Mouse (Mus musculus) kidney, embryonic 15.5 days (tissue): Measurements from ENCODE around the gene Ribc1. TPM values are rescaled to one million over a fixed set of nuclear protein-coding genes. Genes with fewer than 3 reads are reported as not detected.

ENCODE experiments used
- ATAC-seq: fragments of 200-750 bp; cut with Nextera tagmentation; replicated peaks from 2 replicates; pipeline ENCODE4 v1.8.0; 2017; ENCODE audit warnings: moderate TSS enrichment; ENCODE audit not compliant: low FRiP score
- H3K27ac ChIP-seq: fragments of 300-500 bp; sonication (generic); 2 replicates; pipeline ENCODE4 v1.5.1; 2015; ENCODE audit warnings: mild to moderate bottlenecking, inconsistent platforms
- H3K27me3 ChIP-seq: fragments of 300-500 bp; sonication (generic); 2 replicates; pipeline ENCODE4 v1.6.1; 2015; ENCODE audit warnings: inconsistent platforms
- H3K36me3 ChIP-seq: fragments of 300-500 bp; sonication (generic); 2 replicates; pipeline ENCODE4 v1.6.1; 2015; ENCODE audit warnings: inconsistent platforms
- H3K4me1 ChIP-seq: fragments of 300-500 bp; sonication (generic); 2 replicates; pipeline ENCODE4 v1.6.1; 2015; ENCODE audit warnings: inconsistent platforms
- H3K4me2 ChIP-seq: fragments of 300-500 bp; sonication (generic); 2 replicates; pipeline ENCODE4 v1.6.1; 2015; ENCODE audit warnings: moderate library complexity, mild to moderate bottlenecking, inconsistent platforms
- H3K4me3 ChIP-seq: fragments of 300-500 bp; sonication (generic); replicated peaks from 2 replicates; pipeline ENCODE4 v1.5.1; 2015; ENCODE audit warnings: mild to moderate bottlenecking, inconsistent platforms
- H3K9ac ChIP-seq: fragments of 300-500 bp; sonication (generic); 2 replicates; pipeline ENCODE4 v1.6.1; 2015; ENCODE audit warnings: mild to moderate bottlenecking, inconsistent platforms
- H3K9me3 ChIP-seq: fragments of 300-500 bp; sonication (generic); replicated peaks from 2 replicates; pipeline ENCODE4 v1.6.1; 2016; ENCODE audit warnings: inconsistent platforms
- WGBS: fragments of 180-500 bp; shearing (Covaris S2); methylation state at CpG from one replicate; pipeline ENCODE4 v1.1.7; 2015; ENCODE audit warnings: mixed read lengths; 5-methylcytosine and 5-hydroxymethylcytosine counted together
- polyA plus RNA-seq: library from polyadenylated mRNA; unstranded; fragments of >200 nt; fragmentation: Nextera tagmentation; extraction: Ambion mirVana; gene quantifications from 2 replicates; pipeline ENCODE4 v1.2.1, GENCODE M21; 2015

Gene Ribc1
- polyA plus RNA-seq, 1 experiment from 2014 or later, result 3.5 TPM

DNA sequence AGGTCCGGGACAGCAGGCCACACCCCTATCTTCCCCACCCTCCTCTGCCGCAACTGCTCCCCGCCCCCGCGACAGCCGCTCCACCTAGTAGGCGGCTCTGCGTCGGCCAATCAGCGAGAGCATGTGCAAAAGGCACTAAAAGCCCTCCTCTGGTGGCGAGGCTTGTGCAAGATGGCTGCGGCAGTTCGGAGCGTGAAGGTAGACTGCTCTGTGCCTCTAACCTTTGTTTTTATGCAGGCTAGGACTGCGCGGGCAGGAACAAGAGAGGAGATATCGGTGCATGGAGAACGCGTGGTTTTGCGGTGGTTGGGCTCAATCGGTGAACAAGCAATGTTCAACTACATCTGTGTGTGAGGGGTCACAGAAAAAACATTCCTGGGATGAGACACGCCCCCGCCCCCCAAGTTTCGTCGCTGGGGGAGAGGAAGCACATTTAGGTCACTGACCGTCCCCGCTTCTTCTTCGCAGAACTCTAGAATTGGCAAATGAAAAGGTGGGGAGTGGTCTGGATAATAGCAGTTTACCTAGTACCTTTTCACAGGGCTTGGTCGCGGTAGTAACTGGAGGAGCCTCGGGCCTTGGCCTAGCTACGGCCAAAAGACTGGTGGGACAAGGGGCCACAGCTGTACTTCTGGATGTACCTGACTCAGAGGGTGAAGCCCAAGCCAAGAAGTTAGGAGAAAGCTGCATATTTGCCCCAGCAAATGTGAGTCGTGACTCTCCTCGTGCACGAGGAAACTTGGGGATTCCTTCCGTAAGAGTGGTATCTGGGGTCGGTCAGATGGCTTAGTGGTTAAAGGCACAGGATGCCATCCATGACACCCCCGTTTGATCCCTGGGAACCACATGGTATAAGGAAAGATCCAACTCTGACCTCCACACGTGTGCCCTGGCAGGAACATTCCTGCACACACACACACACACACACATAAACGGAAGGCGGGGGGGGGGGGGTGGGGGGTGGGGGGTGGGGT lies 14.1 kb downstream of the Ribc1 start, which contains the start of gene Hsd17b10:
TSS of gene Hsd17b10 (plus strand) at position 109 of the 974 bp plus-strand sequence.
- Histone ChIP-seq H3K4me2 (peak within 1 kb of the TSS; percentile 65), H3K4me3 (peak within 1 kb of the TSS; percentile 48), H3K9me3 (no peaks in the 10 kb centered on the region), H3K9ac (peak within 1 kb of the TSS; percentile 43), H3K4me1 (no peaks in the 10 kb centered on the region), H3K27ac (peak within 1 kb of the TSS; percentile 48), H3K27me3 (peaks cover 58% of the 10 kb centered on the region), H3K36me3 (peaks cover 16% of the 10 kb centered on the region)
- 14% methylated on average over 38 of the region's 41 CpGs for WGBS
- peak; percentile 98 for ATAC-seq

DNA sequence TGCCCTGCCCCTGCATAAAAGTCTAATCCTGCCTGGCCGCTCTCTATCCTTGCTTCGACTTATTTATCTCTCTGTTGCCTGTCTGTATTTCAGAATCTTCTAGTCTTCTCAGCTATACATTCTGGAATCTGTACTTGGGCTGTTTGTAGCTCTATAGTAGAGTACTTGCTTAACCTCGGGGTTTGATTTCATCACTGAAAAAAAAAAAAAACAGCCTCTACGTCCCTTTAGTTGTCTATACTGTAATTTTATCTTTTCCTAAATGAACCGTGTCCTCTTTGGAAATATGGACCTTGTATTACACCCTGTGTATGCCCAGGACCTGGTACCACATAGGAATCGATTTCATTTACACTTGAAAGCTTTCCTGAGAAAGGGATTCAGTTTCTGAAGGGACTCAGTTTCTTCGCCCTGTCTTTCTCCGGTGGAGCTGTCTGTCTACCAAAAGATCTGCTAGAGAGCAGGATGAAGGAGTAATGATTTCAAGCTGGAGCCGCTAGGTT lies 14.9 kb downstream of the Ribc1 start:
- H3K9ac ChIP-seq, result no peak overlapping the region
- no peaks in the 10 kb centered on the region for H3K9me3 ChIP-seq
- 0 out of 2 replicates have a peak overlapping the region, but pooled peaks have one; percentile 48 for H3K27ac ChIP-seq
- peaks cover 11% of the 10 kb centered on the region; the same call in 1 of the 2 replicates for H3K36me3 ChIP-seq
- peaks cover 62% of the 10 kb centered on the region for H3K27me3 ChIP-seq
- WGBS, result 37% methylated on average over 9 of the region's 9 CpGs
- peak overlapping the region; percentile 48 for H3K4me3 ChIP-seq
- no peak for ATAC-seq
- H3K4me2 ChIP-seq, result peak overlapping the region; percentile 65
- H3K4me1 ChIP-seq, result no peaks in the 10 kb centered on the region

DNA sequence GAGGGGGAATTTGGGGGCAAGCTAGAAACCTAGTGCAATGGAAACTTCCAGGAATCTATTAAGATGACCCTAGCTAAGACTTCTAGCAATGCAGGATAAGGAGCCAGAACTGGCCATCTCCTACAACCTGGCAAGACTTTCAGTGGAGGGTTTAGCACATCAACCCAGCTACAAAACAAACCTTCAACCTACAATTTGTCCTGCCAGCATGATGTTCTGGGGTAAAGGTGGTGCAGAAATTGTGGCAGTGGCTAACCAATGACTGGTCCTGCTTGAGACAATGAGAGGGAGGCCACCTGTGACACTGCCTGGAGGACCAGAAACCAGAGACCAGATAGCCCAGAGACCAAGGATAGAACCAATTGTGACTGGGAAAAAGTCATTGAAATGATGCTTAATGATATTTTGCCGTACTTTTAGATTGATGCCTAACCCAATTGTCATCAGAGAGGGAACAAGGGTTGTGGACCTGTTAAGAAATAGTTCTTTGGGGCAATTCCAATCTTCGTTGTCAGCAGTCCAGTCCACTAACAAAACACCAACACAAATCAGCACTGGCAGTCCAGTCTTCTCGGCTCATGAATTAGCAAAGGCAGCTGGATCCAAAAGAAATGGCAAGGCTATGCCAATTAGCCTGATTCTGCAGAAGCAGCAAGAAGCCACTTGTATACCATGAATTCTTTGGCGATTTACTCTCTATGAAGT lies 16.9 kb downstream of the Ribc1 start:
- H3K27me3 ChIP-seq, result peaks cover 63% of the 10 kb centered on the region
- H3K4me2 ChIP-seq, result no peak overlapping the region
- no peak for ATAC-seq
- H3K36me3 ChIP-seq, result peaks cover 7% of the 10 kb centered on the region; the same call in 1 of the 2 replicates
- no peaks in the 10 kb centered on the region for H3K4me1 ChIP-seq
- no peak overlapping the region for H3K4me3 ChIP-seq
- H3K27ac ChIP-seq, result no peak overlapping the region
- WGBS, result 75% methylated on average over 4 of the region's 4 CpGs
- no peaks in the 10 kb centered on the region for H3K9me3 ChIP-seq
- H3K9ac ChIP-seq, result no peak overlapping the region

Other genes starting within 250 kb of the Ribc1 start
- gene Huwe1, start 215.5 kb downstream of the Ribc1 start, polyA plus RNA-seq, result 54.8 and 58.7 TPM in 2 replicates
- 226 and 242 TPM in 2 replicates for gene Hsd17b10, start 14.4 kb downstream of the Ribc1 start, polyA plus RNA-seq
- 117 and 118 TPM in 2 replicates for gene Smc1a, start 133 bp upstream of the Ribc1 start, polyA plus RNA-seq
- 3.9 and 5.0 TPM in 2 replicates for gene Iqsec2, start 128.0 kb upstream of the Ribc1 start, polyA plus RNA-seq
- gene Kdm5c, start 216.7 kb upstream of the Ribc1 start, polyA plus RNA-seq, result 43.4 and 44.0 TPM in 2 replicates